Mouse (Mus musculus) limb, embryonic 14.5 days (tissue): ENCODE measurements at regions not wholly inside any gene's neighbourhood (a gene's known extent, or its start where the extent isn't known, plus 50 kb on each side); places are given as distances from the start of the nearest gene placed in this dataset.

Experiments used
- ATAC-seq: fragments of 200-750 bp; cut with Nextera tagmentation; 2 replicates; pipeline ENCODE4 v1.8.0; 2017; ENCODE audit warnings: low read depth, moderate number of reproducible peaks, moderate TSS enrichment; ENCODE audit not compliant: low FRiP score
- DNase-seq: peaks from one replicate; pipeline ENCODE4 v3.0.0-alpha.2; 2015; ENCODE audit warnings: low spot score
- H3K27ac ChIP-seq: fragments of 300-500 bp; sonication (generic); replicated peaks from 2 replicates; pipeline ENCODE4 v1.5.1; 2014; ENCODE audit warnings: low read depth, mild to moderate bottlenecking, low read length, moderate library complexity, mixed read lengths
- H3K27me3 ChIP-seq: fragments of 300-500 bp; sonication (generic); 2 replicates; pipeline ENCODE4 v1.6.1; 2014; ENCODE audit warnings: low read length, mixed read lengths; ENCODE audit not compliant: control insufficient read depth, insufficient read depth
- H3K36me3 ChIP-seq: fragments of 300-500 bp; sonication (generic); 2 replicates; pipeline ENCODE4 v1.6.1; 2014; ENCODE audit warnings: mild to moderate bottlenecking, low read length, moderate library complexity, mixed read lengths; ENCODE audit not compliant: control insufficient read depth, insufficient read depth
- H3K4me1 ChIP-seq: fragments of 300-500 bp; sonication (generic); 2 replicates; pipeline ENCODE4 v1.6.1; 2014; ENCODE audit warnings: antibody characterized with exemption, low read length, mixed read lengths; ENCODE audit not compliant: control insufficient read depth, insufficient read depth
- H3K4me2 ChIP-seq: fragments of 300-500 bp; sonication (generic); replicated peaks from 2 replicates; pipeline ENCODE4 v1.6.1; 2014; ENCODE audit warnings: low read depth, mild to moderate bottlenecking, low read length, moderate library complexity; ENCODE audit not compliant: severe bottlenecking
- H3K4me3 ChIP-seq: fragments of 300-500 bp; sonication (generic); replicated peaks from 2 replicates; pipeline ENCODE4 v1.5.1; 2014; ENCODE audit warnings: low read length
- H3K9ac ChIP-seq: fragments of 300-500 bp; sonication (generic); 2 replicates; pipeline ENCODE4 v1.6.1; 2014; ENCODE audit warnings: mild to moderate bottlenecking, low read depth, low read length, moderate library complexity; ENCODE audit not compliant: severe bottlenecking
- H3K9me3 ChIP-seq: fragments of 300-500 bp; sonication (generic); 2 replicates; pipeline ENCODE4 v1.6.1; 2016; ENCODE audit warnings: low read length; ENCODE audit not compliant: control insufficient read depth
- POLR2A ChIP-seq: fragments of 200-500 bp; IDR thresholded peaks from 2 replicates; pipeline ENCODE4 v1.8.0; 2012; ENCODE audit warnings: inconsistent platforms, mild to moderate bottlenecking, moderate library complexity, borderline replicate concordance; ENCODE audit not compliant: insufficient read depth, insufficient read length; ENCODE audit errors: extremely low read depth
- WGBS: fragments of 180-500 bp; shearing (Covaris S2); extraction: QIAGEN DNeasy Blood & Tissue Kit; methylation state at CpG from one replicate; pipeline ENCODE4 v1.1.7; 2014; 5-methylcytosine and 5-hydroxymethylcytosine counted together

DNA sequence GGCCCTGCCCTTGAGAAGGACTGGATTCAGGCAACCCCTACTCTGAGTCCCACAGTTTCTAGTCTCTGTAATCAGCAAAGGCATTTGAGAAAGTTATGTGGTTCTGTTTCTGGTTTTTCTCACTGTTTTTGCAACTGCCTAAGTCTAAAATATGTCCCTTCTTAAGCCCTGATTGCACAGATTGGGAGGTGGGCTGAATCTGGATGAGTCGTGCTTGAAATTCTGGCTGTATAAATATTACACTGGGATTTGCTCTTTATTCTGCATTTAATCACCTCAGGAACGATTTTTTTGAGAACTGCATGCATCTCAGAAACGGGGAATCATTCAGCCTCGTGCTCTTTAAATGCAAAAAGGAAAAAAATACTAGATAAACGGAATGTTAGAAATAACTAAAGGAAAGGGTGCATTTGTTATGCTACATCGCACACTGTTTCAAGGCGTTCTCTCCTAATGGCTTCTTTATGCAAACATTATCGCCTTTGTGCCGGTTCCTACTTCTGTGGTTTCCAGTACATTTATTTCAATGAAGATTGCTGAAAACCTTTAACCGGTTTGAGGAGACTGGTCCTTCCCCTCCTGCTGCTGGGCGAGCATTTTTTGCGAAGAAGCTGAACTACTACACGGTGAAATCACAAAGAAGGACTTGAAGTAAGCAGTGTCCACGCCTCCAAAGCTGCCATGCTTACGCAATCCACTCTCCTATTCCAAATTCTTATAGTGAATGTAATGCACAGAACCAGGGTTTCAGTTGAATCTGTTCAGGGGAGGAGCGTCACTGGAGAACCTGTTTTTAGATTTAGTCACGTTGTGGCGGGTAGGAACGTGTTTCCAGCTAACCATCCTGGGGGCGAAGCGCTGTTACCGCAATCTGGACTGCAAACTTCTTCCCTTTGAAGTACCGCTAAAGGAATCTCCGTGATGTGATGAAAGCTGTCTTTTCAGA is 327.8 kb upstream of the Nrp1 start:
- ATAC-seq: no peak
- Histone ChIP-seq H3K27me3 (no peaks in the 10 kb centered on the region), H3K9ac (no peak overlapping the region), H3K4me2 (no peak overlapping the region), H3K4me1 (peaks cover 4% of the 10 kb centered on the region; the same call in 1 of the 2 replicates), H3K4me3 (no peak overlapping the region), H3K9me3 (no peaks in the 10 kb centered on the region), H3K27ac (no peak overlapping the region), H3K36me3 (no peaks in the 10 kb centered on the region)
- peak; percentile 45 for DNase-seq
- WGBS: 75% methylated on average over 24 of the region's 24 CpGs
- TF ChIP-seq POLR2A: no peak

DNA sequence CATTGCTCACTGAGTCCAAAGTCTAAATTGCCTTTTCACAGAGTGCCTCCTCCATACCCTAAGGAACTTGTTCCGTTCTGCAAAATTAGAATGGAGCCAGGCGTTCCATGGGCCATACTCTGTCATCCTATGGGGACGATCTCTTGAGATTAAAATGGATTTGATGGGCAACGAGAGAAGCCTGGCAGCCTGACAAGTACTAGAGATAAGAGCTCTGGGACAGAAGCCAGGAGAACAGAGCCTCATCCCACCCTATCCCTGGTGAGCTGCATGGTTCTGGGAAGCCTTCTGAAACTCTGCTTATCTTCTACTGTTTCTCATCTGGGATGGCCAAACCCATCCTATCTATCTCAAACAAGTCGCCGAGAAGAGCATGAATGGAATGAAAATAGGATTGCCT is 324.3 kb upstream of the Nrp1 start:
- ATAC-seq (no peak), DNase-seq (no peak)
- TF ChIP-seq POLR2A: no peak
- Histone ChIP-seq H3K9me3 (no peaks in the 10 kb centered on the region), H3K27ac (no peak overlapping the region), H3K36me3 (no peaks in the 10 kb centered on the region), H3K4me2 (no peak overlapping the region), H3K27me3 (no peaks in the 10 kb centered on the region), H3K4me3 (no peak overlapping the region), H3K4me1 (0 out of 2 replicates have a peak, but pooled peaks cover 3% of the 10 kb centered on the region), H3K9ac (no peak overlapping the region)
- 77% methylated on average over 6 of the region's 6 CpGs for WGBS

DNA sequence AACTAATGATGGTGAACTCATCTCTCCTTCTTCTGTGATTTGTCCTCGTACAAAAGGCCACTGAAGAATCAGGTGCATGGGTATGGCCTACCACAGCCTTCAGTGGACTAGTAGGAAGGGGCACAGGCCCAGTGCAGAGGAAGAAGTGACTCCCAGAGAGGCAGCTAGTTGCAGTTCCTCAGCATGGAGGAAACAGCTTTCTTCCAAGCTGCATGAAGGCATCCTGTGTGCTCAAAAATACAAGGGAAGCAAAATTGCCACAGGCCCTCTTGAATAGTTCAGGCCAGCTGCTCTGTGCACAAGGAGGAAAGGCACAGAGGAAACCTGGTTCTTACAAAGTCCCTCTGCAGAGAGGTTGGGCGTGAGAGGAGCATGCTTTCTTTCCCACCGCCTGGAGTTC is 322.7 kb upstream of the Nrp1 start:
- WGBS: 69% methylated on average over 3 of the region's 3 CpGs
- Histone ChIP-seq H3K9ac (no peak overlapping the region), H3K4me2 (no peak overlapping the region), H3K9me3 (no peaks in the 10 kb centered on the region), H3K36me3 (no peaks in the 10 kb centered on the region), H3K4me1 (no peaks in the 10 kb centered on the region), H3K27me3 (no peaks in the 10 kb centered on the region), H3K27ac (no peak overlapping the region), H3K4me3 (no peak overlapping the region)
- TF ChIP-seq POLR2A: no peak
- DNase-seq (no peak), ATAC-seq (no peak)

DNA sequence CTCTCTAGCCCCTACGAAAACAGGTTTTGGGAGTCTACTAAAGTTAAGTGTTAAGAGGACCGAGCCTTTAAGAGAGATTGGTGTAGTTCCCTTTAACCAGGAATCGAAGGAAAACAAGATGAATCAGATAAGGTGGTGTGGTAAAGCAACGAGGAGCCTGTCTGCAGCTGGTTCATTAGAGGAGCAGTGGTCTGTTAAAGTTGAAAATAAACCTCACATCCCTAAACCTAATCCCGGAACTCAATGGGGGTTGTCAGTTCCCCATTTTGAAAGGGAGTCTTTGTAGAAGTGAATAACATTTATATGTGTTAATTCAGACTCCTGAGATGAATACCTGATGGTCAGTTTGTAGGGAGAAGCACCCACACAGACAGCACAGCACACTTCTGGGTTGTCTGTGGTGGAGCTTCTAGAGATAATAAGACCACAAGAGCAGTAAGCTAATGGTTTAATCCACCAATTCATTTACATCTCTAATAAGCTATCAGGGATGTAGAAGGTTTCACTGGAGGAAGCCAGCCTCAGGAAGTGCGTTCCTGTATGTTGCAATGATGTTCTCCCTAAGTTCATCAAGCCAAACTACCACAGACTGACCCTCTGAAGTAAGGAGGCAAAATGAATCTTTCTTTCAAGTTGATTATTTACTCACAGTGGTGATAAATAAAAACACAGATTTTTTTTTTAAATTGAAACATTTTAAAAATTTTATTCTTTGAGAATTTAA is 318.9 kb upstream of the Nrp1 start:
- no peak overlapping the region for H3K4me2 ChIP-seq
- DNase-seq (no peak), ATAC-seq (no peak)
- H3K9ac ChIP-seq: no peak overlapping the region
- 78% methylated on average over 6 of the region's 6 CpGs for WGBS
- no peaks in the 10 kb centered on the region for H3K27me3 ChIP-seq
- no peak for TF ChIP-seq POLR2A
- no peaks in the 10 kb centered on the region for H3K36me3 ChIP-seq
- H3K9me3 ChIP-seq: no peaks in the 10 kb centered on the region
- no peak overlapping the region for H3K27ac ChIP-seq
- H3K4me3 ChIP-seq: no peak overlapping the region
- no peaks in the 10 kb centered on the region for H3K4me1 ChIP-seq

DNA sequence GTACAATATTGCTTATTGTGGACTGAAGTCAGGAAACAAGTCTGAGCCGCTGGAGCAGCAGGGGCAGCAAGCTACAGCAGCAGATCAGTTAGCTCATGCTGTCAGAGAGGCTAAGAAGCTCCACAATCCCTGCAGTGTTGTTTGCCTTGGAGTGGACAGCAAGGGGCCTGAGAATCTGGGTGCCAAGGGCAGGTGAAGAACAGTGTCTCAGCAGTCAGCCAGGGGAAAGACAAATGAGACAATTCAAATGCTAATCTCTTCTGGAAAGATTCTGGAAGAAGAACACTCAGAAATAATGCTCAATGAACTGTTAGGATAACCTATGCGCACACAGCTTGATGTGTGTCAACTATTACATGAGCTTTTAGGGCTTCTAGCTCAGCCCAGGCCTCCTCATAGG is 315.5 kb upstream of the Nrp1 start:
- Histone ChIP-seq H3K27ac (no peak overlapping the region), H3K4me2 (no peak overlapping the region), H3K9me3 (no peaks in the 10 kb centered on the region), H3K9ac (no peak overlapping the region), H3K36me3 (no peaks in the 10 kb centered on the region), H3K4me3 (no peak overlapping the region), H3K27me3 (no peaks in the 10 kb centered on the region), H3K4me1 (no peaks in the 10 kb centered on the region)
- ATAC-seq (no peak), DNase-seq (no peak)
- no peak for TF ChIP-seq POLR2A
- WGBS: 83% methylated on average over 2 of the region's 2 CpGs
